Mouse (Mus musculus) ZHBTc4 (cell line): Measurements from ENCODE around the gene Nxph4.
A peak's percentile ranks its signal among the peaks of the same experiment; 100 is the strongest.

Experiments used
- DNase-seq: peaks from one replicate; pipeline ENCODE4 v3.0.0-alpha.2; 2011; ENCODE audit warnings: low read depth, low spot score

Gene Nxph4

GRCm38 (mm10) chr10:127542720-127543119 is 8.4 kb upstream of the Nxph4 start:
- no peak for DNase-seq

- DNase-seq: no peak
These were observed 7.7 kb upstream of the Nxph4 start for GRCm38 (mm10) chr10:127542084-127542483.

GRCm38 (mm10) chr10:127541510-127541909 is 7.2 kb upstream of the Nxph4 start:
- no peak for DNase-seq

DNA sequence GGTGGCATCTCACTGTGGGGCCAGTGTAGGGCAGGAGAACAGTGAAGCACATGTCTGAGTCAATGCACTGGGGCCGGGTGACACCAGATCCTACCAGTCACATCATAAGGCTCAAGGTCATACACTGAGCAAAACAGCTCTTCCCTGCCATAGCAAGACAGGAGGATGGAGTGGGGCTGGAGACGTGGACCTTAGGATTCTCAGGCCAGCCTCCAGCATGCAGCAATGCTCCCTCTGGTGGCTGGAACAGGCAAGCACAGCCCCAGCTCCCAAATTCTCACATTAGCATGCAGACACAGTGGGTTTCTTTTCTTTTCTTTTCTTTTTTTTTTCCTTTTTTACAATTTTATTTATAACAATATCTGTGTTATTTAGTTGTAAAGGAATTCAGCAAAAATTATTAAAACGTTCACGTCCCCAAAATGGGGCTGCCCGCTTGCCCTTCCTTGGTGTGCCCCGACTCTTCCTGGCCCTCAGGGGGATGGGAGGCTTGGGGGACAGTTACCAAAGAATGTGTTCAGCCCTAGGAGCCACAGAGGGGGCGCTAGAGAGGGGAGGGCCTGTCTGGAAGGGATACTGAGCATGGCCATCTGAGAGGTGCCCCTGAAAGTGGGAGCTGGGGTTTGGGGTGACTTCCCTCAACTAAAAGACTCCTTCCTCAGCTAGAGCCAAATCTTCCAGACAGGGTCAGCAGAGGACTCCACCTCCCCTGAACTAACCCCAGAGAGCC is 3.7 kb upstream of the Nxph4 start:
- DNase-seq: peak; percentile 89

- DNase-seq: peak; percentile 75
These were observed 2.4 kb upstream of the Nxph4 start for GRCm38 (mm10) chr10:127536586-127537314.

- peak; percentile 65 for DNase-seq
These were observed 598 bp upstream of the Nxph4 start for GRCm38 (mm10) chr10:127534929-127535384.

GRCm38 (mm10) chr10:127531548-127531947 is 2.8 kb downstream of the Nxph4 start:
- DNase-seq: no peak

GRCm38 (mm10) chr10:127530945-127531344 is 3.4 kb downstream of the Nxph4 start:
- no peak for DNase-seq

DNA sequence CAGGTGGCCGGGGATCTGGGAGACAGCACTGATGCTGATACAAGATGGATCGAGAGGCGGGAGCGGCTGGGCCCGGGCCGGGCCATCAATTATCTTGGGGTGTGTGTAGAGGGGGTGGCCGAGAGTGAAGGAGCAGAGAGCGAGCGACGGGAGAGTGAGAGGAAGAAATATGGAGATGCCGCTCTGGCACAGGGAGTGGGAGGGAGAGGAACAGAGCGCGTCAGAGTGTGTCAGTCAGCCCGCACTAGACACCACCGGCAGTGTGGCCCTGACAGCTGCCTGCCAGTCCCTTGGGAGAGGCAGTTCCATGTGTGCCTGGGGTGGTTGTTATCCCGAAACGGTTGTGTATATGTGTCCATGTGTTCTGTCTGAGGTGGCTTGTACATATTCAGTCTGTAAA is 6.9 kb downstream of the Nxph4 start:
- no peak for DNase-seq

DNA sequence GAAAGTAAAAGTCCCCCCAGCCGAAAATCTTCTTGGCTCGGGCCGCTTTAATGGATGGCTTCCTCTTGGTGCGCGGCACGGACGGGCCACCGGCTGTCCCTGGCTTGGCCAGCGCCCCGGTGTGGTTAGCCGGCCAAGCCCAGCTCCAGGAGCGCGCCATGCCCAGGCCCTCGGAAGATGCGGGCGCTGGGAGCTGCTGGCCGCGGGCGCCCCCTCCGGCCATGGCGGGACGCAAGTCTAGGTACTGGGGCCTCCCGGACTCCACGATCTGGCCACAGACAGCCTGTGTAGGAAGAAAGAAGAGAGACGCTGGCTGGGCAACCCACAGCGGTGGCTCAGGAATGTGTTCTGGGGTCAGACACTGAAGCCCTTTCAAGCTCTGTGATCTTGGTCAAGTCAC is 7.7 kb downstream of the Nxph4 start:
- peak; percentile 72 for DNase-seq

- peak; percentile 56 for DNase-seq
These were observed 8.3 kb downstream of the Nxph4 start for GRCm38 (mm10) chr10:127526048-127526447.

DNA sequence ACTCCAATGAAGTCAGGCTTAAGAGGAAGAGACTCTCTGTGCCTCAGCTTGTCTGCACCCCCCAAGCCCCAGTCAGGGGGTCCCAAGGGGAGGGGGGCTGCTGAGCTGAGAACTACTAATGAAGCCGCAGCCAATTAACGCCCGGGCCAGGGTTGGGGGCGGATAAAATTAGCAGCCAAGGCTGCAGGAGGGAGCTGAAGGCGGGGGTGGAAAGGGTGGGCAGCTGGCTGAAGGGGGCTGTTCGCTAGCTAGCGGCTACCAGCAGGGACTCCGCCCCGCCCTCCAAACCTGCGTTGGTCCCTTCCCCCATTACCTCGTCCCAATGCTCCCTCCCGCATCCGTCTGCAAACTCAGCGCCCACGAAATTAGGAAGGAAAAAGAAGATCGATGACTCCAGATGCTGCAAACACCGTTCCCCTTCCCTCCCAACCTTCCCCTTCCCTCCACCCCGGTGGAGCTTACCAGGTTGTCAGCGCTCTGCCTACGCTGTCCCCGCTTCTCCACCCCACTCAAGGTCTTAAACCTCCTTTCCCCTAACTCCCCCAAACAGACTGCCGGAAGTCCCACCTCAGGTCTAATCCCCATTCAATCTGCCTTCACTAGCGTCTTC is 9.6 kb downstream of the Nxph4 start:
- DNase-seq: no peak

- peak; percentile 96 for DNase-seq
These were observed 12.2 kb downstream of the Nxph4 start, which contains the start of gene Shmt2 for GRCm38 (mm10) chr10:127522088-127522581. Gene Shmt2 (minus strand): TSS chr10:127522444.

- DNase-seq: no peak
These were observed 12.7 kb downstream of the Nxph4 start for GRCm38 (mm10) chr10:127521611-127522080.

DNA sequence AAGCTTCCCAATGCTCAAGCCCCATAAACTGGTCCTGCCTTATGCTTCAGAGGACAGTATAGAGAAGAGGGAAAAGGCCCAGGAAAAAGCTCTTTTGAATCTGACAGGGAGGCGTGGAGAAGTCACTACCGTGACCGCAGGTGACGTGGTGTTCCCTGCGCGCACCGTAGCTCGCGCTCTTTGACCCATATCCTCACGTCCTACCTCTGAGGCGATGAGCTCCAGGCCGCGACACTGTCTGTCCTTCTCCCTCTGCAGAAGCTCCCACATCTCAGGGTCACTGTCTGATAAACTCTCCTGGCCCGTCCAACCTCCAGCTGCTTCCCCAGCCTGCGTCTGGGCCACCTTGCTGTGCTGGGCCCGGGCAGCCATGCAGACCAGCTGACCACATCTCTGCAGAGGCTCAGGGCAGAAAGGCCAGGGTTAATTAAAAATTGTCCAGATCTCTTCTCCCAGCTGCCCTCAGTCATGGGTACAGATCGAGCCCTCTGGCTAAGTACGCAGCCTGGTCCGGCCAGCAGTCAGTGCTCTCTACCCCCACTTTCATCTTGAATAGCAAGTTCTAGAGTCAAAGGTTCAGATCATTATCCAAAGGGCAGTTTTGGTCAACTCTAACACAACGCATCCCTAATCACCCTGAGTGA is 13.5 kb downstream of the Nxph4 start:
- no peak for DNase-seq

- peak; percentile 55 for DNase-seq
These were observed 14.3 kb downstream of the Nxph4 start for GRCm38 (mm10) chr10:127519903-127520713.

DNA sequence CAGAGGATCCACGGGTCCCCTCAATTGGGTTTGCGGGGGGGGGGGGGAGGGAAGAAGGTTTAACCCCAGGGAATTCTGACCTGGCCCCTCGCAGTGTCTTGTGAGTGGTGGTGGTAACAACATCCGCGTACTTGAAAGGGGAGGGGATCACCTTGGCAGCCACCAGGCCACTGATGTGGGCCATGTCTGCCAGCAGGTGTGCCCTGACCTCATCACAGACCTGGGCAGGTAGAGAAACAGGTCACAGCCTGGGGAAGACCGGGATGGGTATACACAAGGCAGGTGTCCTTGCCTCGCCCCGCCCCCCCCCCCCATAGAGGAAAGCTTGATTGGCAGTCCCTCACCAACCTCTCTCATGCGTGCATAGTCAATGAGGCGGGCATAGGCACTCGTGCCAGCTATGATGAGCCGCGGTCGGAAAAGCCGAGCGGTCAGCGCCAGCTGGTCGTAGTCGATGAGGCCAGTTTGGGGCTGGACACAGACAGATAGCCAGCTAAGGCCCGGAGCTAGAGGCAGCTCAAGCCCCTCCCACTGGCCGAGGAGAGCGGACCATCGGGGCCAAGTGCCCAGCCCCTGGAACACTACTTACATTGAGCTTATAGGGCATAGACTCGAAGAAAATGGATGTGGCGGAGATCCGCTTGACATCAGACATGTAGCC is 15.2 kb downstream of the Nxph4 start:
- DNase-seq: no peak

- peak; percentile 46 for DNase-seq
These were observed 16.4 kb downstream of the Nxph4 start for GRCm38 (mm10) chr10:127517941-127518340.

GRCm38 (mm10) chr10:127516576-127517260 is 17.6 kb downstream of the Nxph4 start:
- peak; percentile 65 for DNase-seq
